Mouse (Mus musculus) lung, postnatal 4 days (tissue): ENCODE data around the gene Myo3b.

Experiments used
- DNase-seq, 2 experiments: peaks; one replicate each; pipeline ENCODE4 v3.0.0; 2021

The Myo3b gene

DNA sequence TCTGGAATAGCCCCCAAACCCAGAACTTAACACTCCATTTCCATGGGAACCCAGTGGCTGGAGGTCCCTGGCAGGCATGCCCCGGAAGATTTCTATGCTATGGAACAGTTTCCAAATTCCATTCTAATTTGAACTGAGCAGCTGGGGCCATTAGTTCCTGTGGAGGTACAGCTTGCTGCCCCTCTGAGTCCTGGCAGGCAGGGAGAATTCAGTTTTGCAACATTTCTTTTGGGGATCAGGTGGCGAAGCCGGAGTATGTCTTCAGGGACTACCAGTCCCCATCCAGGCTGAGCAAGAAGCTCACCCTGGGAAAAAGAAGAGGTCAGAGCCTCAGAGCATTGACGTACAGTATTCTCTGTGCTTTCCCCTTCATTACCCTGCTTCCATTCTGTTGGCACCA is 94.4 kb downstream of the Myo3b start:
- no peak for DNase-seq

DNA sequence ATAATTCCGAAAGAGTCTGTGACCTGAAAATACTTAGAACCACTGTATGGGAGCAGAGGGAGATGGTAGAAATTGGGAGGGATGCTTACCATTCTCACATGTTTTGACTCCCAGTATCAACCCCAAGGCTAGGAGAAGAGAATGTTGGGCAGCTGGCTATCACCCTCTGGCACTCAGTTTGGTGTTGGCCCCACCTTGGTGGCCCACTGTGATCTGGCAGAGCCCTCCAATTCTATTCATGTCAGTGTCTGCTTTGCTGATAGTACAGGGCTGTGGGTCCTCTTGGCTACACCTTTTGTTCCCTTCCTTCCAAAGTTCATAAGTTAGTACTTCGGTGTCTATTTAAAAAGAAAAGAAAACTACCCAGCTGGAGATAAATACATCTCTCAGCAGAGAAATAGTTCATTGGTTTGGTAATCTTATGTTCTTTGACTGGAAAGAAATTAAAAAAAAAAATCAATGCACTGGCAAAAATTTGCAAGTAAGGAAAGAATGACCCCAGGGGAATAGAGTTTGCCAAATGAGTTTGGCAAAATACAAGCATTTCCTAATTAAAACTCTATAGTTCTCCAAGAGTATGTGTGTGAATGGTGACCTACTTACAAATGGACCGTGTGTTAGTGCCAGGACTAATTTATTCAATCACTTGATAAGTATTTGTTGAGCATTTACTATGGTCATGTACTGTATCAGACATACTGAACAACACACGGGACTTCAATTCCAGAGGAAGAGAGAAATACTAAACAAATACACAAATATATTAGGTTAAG is 98.5 kb downstream of the Myo3b start:
- no peak for DNase-seq

DNA sequence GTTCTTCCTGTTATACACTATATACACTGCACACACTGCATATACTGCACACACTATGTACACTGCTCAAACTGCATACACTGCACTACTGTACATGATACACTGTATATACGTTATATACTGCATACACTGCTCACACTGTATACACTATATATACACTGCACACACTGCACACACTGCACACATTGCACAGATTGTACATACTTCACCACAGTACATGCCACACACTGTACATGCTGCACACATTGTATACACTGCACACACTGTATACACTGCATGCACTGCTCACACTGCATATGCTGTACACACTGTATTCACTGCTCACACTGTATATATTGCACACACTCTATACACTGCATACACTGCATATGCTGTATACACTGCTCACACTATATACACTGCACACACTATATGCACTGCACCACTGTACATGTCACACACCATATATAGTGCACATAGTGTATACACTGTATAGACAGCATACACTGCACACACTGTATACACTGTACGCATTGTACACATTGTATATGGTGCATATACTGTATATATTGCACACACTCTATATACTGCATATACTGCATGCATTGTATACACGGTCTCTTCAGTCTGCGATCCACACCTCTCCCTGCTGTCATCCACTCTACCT is 104.7 kb downstream of the Myo3b start:
- DNase-seq = no peak

DNA sequence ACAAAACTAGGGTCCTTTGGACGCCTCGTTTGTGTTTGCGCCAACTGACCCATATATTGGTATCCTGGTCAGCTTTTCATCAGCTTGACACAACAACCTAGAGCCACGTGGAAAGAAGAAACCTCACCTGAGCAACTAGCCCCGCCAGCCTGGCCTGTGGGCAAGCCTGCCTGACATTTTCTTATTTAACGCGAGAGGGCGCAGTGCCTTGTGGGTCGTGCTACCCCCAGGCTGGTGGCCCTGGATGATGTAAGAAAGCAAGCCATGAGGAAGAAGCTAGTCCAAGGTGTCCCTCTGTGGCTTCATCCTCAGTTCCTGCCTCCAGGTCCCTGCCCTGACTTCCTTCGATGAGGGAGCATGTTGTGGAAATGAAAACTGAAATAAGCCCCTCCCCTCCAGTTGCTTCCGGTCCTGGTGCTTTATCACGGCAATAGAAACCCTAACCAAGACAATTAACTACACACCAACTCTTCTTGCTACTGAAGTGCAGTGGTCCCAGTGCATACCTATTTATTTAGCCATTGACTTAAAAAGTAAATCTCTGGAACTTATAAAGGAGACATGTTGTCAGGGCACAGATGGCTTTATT is 108.2 kb downstream of the Myo3b start:
- DNase-seq = no peak

DNA sequence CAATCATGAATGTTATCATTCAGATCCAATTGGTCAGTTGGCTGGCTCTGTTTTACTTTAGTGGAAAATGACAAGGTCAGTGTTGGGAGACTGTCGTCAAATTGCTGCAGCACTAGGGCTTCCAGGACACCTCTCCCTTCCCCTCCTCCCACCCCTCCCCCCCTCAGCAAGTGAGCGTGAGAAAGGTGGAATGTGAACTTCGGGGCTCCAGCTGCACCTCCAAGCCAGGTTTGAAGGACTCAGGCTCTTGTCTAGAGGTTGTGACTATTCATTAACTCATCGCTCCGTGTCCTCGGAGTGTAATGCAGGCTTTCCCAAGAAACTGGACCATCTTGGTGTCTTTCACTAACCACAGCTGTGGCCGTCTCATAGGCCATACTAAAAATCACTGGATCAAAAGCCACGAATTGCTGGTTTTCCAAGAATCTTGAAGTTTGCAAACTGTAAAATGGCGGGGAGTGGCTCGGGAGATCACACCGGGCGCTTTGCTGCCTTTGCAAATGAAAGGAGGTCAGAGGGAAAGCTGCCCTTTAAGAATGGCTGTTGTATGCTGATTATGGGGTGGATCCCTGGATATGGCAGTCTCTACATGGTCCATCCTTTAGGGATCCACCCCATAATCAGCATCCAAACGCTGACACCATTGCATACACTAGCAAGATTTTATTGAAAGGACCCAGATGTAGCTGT is 110.0 kb downstream of the Myo3b start:
- no peak for DNase-seq

DNA sequence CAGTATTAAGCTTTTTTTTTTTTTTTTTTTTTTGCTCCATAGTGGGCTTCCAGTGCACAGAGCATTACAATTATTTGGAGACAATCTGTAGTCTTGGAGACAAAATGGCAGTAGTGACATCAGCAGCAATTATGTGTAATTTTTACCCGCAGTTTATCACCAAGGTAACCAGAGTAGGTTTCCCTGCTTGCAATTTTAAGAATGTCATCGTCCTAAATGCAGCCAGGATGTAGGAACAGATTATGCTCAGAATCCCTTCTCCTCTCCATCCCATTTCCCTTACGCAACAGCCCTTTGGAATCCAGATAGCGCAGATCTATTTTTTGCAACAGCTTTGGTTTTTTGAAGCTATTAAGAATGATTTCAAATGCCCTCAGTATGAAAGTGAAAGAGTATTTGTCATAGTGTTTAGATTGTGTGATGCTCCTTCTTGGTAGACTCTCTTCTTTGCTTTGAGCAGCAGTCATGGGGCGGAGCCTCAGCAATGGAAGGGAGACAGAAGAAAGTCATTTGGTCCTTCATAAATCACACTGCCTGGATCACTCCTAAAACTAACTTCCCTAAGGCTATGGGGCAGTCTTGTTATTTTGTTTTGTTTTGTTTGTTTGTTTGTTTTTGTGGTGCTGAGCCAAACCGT is 111.6 kb downstream of the Myo3b start:
- DNase-seq = no peak

DNA sequence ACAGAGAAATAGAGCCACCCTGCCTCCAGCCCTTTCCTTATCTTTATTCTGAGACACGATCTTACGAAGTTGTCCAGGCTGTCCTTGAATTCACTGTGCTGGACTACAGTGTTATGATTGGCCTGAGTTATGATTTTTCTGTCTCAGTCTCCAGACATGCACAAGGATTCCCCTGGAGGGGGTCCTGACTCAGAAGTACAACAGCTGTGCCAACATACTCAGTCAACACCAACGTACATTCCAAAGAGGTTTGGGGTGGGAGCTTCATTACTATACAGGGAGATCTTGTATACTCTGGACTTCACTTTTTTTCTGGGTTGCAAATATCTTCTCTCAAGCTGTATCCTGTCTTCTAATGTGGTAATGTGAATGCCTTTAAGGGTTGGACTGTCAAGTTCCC is 113.0 kb downstream of the Myo3b start:
- no peak for DNase-seq

DNA sequence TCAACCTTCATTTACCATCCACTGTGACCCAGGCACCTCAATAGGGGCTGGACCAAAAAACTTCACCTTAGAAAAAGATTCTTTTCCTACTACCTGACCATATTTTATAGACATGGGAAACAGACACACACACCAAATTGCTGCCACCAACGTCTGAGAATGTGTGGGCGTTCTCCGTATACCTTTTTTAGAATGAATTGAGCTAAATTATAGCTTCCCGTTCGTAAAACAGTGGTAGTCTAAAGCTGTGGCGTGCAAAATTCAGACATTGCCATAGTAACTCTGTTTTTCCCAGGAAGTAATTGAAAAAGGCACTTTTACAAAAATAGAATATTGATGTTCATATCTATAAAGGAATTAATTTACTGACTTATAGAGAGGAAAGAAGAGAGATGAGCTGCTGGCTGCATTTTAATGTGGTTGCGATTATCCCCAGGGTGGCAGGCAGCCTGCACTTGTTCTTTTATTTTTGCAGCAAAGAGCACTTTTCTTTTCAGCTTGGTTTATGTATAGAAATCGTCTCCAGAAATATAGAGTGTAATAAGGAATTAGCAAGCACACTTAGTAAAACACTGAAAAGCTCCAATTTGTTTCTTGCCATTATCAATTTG is 116.4 kb downstream of the Myo3b start:
- DNase-seq = no peak

DNA sequence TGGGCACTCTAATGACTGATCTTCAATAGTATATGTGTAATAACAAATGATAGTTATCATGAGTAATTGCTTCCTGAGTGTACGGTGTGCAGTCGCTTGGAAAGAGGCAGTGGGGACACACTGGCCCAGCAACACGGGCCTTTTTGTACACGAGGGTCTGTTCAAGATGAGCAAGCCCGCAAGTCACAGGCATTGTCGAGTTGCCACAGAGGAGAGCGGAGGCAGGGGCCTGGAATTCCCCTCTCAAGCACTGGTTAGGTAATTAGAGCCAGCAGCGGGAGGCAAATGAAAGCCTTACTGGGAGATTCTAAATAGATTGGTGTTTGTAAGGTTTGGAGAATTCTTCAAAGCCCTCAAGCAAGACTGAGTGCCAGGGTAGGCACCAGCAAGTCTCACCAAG is 120.6 kb downstream of the Myo3b start:
- no peak for DNase-seq

DNA sequence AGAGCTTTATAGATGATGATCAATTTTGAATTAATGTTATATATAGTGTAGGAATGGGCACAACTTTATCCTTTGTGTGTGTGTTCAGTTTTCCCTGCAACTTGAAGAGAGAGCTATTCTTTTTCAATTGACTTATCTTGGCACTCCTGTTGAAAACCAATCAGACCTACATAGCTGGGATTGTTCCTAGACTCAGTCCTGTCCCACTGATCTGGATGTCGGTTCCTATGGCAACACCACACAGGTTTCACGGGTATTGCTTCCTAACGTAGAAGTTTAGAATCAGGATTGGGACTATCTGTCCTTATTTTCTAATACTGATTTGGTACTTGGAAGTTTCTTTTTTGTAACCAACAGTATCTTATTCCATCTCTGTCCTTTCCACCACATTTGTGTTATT is 127.3 kb downstream of the Myo3b start:
- DNase-seq = no peak

DNA sequence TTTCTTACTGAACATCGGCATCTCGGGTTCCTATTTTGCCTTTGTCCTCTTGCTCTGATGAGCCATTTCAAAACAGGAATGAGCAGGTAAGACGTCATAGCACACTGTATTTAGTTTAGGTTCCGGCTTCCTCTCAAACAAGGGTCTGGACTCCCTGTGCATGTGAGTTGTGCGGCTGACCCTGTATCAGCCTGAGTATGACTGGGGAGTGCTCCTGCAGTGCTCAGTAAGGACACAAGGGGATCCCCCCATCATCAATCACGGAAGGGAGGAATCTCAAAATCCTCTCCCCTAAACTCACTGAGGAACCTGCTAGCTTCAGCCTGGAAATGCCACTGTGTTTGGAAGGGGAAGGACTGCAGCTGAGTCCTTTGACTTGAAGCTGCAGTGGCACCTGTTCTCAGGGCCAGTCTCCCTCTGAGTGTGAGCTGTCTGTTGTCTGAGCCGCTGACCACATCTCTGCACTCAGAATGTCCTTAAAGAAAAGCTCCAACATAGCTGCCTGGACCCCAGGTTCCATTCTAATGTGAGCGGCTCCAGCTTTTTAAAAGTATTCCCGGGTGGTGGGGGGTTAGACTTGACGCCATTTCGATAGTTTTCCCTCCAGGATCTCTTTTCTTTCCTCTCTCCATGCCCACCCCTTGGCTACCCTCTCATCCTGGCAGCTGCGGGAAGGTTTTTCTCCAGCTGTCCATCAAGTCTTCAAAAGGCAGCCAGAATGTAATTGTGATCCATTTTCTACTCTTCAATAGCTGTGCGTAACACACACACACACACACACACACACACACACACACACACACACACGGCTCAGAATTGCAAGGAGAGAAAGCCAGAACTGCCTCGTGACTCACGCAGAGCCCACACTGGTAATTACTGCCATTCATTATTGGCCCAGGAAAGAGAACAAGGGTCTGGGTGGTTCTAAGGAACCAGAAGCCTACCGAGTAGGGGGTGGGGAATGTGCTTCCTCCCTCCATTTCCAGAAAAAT is 129.3 kb downstream of the Myo3b start:
- no peak for DNase-seq

DNA sequence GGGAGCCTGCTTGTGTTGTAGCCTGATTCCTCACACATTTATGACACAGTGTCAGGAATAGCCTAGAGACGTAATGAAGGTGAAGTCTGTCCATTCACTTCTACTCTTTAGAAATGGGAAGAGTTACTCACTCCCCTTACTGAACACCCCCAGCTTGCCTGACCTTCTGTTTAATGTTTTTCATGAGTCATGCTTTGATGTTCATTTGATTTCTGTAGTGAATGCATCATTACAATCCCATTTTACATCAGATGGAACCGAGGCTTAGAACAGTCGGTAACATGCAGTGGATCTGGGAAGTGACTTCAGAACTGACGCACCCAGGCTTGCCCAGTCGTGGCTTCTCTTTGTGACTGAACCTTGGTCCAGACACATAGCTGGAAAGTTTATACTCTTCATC is 131.5 kb downstream of the Myo3b start:
- no peak for DNase-seq

DNA sequence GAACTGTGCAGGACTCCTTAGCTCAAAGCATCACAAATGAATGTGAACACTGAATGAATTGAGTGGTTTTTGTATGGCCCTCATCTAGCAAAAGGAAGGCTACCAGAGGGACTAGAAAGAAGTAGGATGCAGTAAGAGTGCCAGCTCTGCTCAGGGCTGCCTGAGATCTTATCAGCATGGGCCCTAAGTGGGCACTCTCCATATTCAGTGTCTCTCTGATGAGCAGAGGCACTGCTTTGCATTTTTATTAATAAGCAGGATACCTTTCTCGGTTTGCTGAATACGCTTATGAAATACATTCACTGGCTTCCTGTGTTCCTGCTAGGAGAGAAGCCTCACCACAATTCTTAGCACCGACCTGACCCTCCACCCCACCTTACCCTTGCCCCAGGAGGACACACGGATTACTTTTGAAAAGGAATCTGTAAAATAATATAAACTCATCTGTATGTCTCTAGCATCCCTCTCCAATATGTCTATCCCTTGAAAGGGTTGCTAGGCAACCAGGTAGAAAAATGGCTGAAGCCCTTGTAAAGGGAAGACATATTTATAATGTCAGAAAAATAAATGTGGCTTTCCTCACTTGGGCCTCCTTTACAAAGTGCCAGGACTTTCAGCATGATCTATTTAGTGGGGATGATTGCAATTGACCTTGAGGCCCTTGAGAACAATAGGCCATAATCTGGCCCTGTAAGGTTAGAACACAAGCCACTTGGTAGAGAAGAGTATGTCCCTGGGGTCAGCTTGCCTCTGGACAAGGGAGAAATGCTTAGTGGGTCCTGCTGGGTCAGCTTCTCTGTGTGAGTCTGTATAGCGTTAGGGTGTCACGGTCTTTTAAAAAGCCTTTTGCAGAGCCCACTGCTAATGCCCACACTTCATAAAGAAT is 138.1 kb downstream of the Myo3b start:
- no peak for DNase-seq

DNA sequence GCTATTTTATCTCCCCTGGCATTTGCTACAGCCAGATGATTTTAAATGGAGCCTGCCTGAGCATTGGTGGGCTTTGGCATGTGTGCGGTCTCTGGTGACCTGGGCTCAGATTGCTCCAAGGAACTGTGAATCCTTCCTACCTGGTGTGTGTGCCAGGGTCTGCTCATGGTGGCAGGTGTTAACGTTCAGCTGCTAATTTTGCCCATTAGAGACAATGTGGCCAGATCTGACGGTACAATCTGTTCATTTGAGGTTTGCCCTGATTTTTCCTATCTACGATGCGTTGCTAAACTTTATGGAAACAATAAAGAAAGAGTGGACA is 138.7 kb downstream of the Myo3b start:
- DNase-seq = no peak

DNA sequence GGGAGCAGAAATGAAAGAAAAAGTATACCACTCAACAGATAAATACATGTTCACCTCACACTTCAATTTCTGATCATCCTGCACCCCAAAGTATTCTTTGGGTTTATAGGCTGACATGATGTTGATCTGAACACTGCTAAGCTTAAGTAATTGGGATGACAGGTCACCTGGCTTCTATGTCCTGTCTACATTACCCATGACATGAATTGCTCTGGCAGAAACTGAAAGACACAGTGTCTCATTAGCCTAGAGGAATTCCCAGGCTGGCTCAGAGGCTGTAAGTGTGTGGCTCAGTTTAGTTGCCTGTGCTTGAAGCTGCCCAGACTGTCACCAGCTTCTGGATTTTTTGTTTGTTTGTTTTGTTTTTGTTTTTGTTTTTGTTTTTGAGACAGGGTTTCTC is 139.3 kb downstream of the Myo3b start:
- no peak for DNase-seq

DNA sequence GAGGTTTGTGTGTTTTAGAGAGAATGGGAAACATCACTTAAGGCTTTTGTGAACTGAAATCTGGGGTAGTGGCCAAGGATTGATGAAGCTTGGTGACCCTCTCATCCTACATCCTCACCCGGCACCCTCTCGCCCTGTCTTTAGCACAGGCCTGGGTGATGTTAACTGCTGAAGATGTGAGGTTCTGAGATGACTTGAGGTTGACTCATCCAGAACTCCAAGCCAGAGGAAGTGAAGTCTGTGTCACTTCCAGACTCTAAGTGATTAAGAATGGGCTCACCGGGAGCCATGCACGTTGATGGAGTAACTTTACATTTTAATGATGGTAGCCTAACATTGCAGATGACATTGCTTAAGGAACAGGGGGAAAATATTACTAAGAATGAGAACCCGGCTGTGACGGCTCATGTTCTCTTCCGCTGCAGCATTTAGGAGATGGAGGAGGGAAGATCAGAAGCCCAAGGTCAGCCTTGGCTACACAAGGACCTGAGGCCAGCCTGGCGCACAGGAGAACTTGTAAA is 143.3 kb downstream of the Myo3b start:
- DNase-seq = no peak

DNA sequence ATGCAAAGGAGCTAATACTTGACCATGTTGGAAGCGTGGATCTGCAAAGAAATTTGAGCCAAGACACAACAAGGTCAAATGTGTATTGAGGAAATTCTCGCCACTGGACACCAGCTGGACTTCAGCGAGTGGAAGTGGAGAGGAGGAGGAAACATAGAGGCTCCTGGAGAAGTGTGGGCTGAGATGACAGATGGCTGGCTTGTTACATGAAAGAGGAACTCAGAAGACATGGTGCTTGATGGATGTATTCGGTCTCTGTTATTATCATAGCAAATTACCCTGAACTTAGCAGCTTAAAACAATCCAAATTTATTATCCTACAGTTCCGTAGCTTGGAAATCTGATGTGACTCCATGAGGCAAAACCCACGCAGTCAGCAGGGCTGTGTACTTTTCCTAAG is 148.1 kb downstream of the Myo3b start:
- no peak for DNase-seq

DNA sequence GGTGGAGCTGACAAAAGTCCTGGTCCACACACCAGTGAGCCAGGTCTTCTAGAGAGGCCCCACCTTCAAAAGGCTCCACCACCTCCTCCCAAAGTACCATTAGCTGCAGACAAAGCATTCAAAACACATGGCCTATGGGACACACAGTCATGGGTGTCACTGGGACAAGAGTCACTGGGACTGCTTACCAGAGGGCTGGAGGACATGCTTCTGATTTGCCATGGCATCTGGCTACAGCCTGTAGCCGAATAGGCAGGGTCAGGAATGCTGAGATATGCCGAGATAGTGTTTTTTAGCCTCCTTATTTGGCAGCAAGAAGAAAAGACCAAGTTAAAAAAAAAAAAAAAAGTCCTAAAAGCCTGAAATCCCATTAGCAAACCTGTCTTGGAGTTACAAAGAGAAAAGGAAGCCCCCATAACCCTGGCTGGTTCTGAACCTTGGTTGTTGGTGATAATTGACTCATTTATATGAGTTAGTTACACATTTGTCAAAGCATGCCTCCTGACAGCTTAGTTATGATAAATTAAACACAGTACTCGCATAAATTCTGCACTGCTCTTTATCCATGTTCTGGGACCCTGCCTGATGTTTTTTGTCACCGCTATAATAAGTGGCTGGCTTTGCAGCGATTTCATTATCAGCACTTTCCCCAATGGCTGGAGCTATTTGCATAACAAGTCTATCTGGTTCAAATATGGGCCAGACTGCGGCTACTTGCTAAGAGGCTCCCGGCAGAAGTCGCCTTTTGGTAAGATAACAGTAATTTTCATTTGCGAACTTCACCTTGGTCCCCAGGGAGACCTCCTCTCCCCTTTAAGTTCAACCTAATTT is 156.7 kb downstream of the Myo3b start:
- no peak for DNase-seq

DNA sequence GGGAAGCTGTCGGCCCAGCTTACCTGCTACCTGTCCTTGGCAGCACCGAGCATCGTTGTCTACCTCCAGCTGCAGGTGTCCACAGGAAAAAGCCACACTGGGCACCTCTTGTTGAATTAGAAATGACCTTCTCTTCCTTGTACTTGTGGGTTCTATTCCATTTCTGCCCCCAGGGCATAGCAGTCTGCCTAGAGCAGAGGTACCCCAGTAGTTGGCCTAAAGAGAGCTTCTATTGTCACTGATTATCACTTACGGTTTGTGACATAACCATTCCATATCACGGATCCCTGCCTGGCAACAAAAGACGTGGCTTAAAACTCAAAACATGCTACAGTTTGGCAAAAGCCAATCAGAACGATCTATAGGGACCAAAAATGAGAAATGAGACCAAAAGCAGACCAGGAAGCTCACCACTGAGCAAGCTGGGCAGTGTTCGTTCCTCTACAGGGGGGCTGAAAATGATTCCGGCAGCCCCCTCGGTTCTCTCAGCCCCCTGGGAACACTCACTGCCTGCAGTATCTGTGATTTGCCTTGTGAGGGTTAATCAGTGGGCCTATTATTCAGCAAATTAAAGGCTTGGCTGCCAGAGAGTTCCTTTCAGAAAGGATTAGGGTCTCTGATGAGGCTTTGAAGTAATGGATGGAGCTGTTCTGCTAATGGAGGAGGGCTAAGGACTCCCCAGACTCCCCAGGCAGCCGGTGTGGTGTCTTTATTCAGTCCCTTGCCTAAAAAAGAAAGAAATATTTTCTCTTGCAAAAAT is 163.1 kb downstream of the Myo3b start:
- no peak for DNase-seq
